Mouse (Mus musculus) cerebellum, adult 2 months (tissue): ENCODE results near the gene Gm17783.

Source experiments
- CTCF ChIP-seq: fragments of 200-500 bp; IDR thresholded peaks from 2 replicates; pipeline ENCODE4 v1.5.1; 2011; ENCODE audit warnings: low read depth, mild to moderate bottlenecking, control low read depth, low read length, moderate library complexity, borderline replicate concordance; ENCODE audit not compliant: insufficient read depth
- POLR2A ChIP-seq: fragments of 200-500 bp; IDR thresholded peaks from 2 replicates; pipeline ENCODE4 v1.6.1; 2011; ENCODE audit warnings: low read length, control low read depth, borderline replicate concordance; ENCODE audit not compliant: insufficient read depth

GRCm38 (mm10) chr16:45525551-45525950, 6.3 kb downstream of the Gm17783 start:
- no peak for TF ChIP-seq POLR2A
- no peak for TF ChIP-seq CTCF
